Mouse (Mus musculus): ENCODE measurements around the gene Rpn1. TPM values are rescaled to one million over a fixed set of nuclear protein-coding genes. Genes with fewer than 3 reads are reported as not detected.

Rpn1 gene
- polyA plus RNA-seq, 1 experiment from 2014 or later, result 238 TPM

DNA sequence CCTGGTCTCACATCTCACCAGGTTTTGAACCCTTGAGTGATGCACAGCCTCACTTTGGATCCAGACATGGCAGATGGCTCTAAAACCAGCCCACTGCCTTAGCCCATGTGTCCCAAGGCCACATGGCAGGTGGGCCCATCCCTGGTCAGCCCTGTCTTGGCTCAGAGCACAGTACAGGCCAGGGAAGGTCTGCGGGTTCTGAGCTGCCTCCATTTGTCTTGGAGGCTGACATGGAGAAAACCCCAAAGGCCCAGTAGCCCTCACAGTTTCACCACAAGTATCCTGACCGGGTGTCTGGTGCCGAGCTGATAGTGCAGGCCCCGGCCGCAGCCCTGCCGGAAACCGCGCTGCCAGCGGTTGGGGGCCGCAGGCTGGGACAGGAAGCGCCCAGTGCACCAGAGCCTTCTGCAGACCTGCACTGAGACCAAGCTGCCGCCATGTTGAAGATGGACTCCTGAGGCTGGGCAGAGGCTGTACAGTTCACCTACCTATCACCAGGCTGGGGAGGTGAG, 22.4 kb downstream of the Rpn1 start:
- Histone ChIP-seq H3K27me3 (peaks cover 3% of the 10 kb centered on the region; the same call in 1 of the 2 replicates), H3K36me3 (replicated peaks) (peaks cover 30% of the 10 kb centered on the region), H3K9me3 (no peaks in the 10 kb centered on the region), H3K27ac (0 out of 2 replicates have a peak overlapping the region, but pooled peaks have one; percentile 43), H3K4me3 (replicated peaks) (peak overlapping the region; percentile 10; the same call in 1 of the 2 replicates), H3K4me2 (peak overlapping the region; percentile 38), H3K4me1 (peaks cover 10% of the 10 kb centered on the region), H3K9ac (0 out of 2 replicates have a peak overlapping the region, but pooled peaks have one; percentile 13)
- 95% methylated on average over 12 of the region's 12 CpGs for WGBS
- ATAC-seq (ENCODE audit: low FRiP score), result peak; percentile 54

GRCm38 (mm10) chr6:88107661-88108535, 23.6 kb downstream of the Rpn1 start:
- Histone ChIP-seq H3K9me3 (no peaks in the 10 kb centered on the region), H3K4me1 (peaks cover 10% of the 10 kb centered on the region), H3K27me3 (peaks cover 3% of the 10 kb centered on the region; the same call in 1 of the 2 replicates), H3K4me2 (no peak overlapping the region), H3K27ac (no peak overlapping the region), H3K9ac (no peak overlapping the region), H3K36me3 (replicated peaks) (peaks cover 18% of the 10 kb centered on the region), H3K4me3 (replicated peaks) (no peak overlapping the region)
- 88% methylated on average over 10 of the region's 10 CpGs for WGBS
- no peak for ATAC-seq (ENCODE audit: low FRiP score)

DNA sequence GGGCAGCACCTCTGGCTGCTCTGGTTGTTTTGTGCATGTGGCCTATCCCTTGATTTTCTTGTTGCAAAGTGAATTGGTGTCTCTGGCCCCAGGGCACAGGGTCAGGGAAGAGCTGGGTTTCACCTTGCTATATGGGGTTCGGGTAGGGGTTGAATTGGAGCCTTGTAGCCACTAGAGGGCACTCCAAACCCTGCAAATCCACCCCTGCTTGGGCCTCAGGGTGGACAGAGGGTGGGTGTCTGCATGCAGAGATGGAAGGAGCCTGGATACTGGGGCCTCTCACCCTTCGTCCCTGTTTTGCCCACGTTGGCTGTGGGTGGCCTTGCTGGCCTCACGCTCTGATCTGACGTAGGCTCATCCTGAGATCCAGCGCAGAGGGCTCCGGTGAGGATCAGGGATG, 28.9 kb downstream of the Rpn1 start:
- 29% methylated on average over 7 of the region's 7 CpGs for WGBS

DNA sequence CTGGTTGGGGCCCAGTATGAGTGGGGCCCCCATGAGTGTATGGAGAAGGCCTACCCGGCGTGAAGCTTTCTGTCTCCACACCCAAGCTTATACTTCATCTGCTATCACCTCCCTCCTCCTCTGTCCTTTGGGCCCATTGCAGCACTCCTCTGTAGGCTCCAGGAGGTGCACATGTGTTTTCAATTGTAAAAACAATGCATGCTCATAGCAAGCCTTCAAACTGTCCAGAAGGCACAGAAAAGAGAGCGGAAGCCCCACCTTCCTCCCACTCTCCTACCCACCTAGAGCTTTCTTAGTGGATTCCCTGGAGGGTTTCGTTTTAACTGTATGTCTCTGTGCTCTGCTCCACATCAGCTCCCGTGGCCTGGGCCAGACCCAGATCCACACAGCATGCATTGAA, 30.1 kb downstream of the Rpn1 start:
- no peak overlapping the region for H3K4me2 ChIP-seq
- ATAC-seq (ENCODE audit: low FRiP score), result no peak
- 88% methylated on average over 5 of the region's 5 CpGs for WGBS
- no peaks in the 10 kb centered on the region for H3K36me3 ChIP-seq (replicated peaks)
- H3K27ac ChIP-seq, result no peak overlapping the region
- peaks cover 3% of the 10 kb centered on the region; the same call in 1 of the 2 replicates for H3K27me3 ChIP-seq
- H3K9me3 ChIP-seq, result no peaks in the 10 kb centered on the region
- no peak overlapping the region for H3K4me3 ChIP-seq (replicated peaks)
- H3K4me1 ChIP-seq, result peaks cover 7% of the 10 kb centered on the region
- H3K9ac ChIP-seq, result peak overlapping the region; percentile 17; the same call in 1 of the 2 replicates

More for the DNA sequence above, 28.9 kb downstream of the Rpn1 start:
- 0 out of 2 replicates have a peak overlapping the region, but pooled peaks have one; percentile 17 for H3K9ac ChIP-seq
- no peaks in the 10 kb centered on the region for H3K9me3 ChIP-seq
- no peak overlapping the region for H3K4me2 ChIP-seq
- H3K4me1 ChIP-seq, result peaks cover 7% of the 10 kb centered on the region
- peak; percentile 72; the same call in 1 of the 2 replicates for ATAC-seq (ENCODE audit: low FRiP score)
- H3K27me3 ChIP-seq, result peaks cover 3% of the 10 kb centered on the region; the same call in 1 of the 2 replicates
- H3K4me3 ChIP-seq (replicated peaks), result no peak overlapping the region
- no peak overlapping the region for H3K27ac ChIP-seq
- H3K36me3 ChIP-seq (replicated peaks), result no peaks in the 10 kb centered on the region

GRCm38 (mm10) chr6:88116347-88117183, 32.3 kb downstream of the Rpn1 start:
- Histone ChIP-seq H3K4me1 (peaks cover 7% of the 10 kb centered on the region), H3K36me3 (replicated peaks) (no peaks in the 10 kb centered on the region), H3K27me3 (no peaks in the 10 kb centered on the region), H3K4me2 (no peak overlapping the region), H3K4me3 (replicated peaks) (no peak overlapping the region), H3K9me3 (no peaks in the 10 kb centered on the region), H3K9ac (no peak overlapping the region), H3K27ac (no peak overlapping the region)
- no peak for ATAC-seq (ENCODE audit: low FRiP score)
- WGBS, result 85% methylated on average over 21 of the region's 21 CpGs

- ATAC-seq (ENCODE audit: low FRiP score), result no peak
- Histone ChIP-seq H3K27me3 (no peaks in the 10 kb centered on the region), H3K27ac (no peak overlapping the region), H3K36me3 (replicated peaks) (no peaks in the 10 kb centered on the region), H3K4me3 (replicated peaks) (no peak overlapping the region), H3K9me3 (no peaks in the 10 kb centered on the region), H3K9ac (no peak overlapping the region), H3K4me1 (peaks cover 7% of the 10 kb centered on the region), H3K4me2 (no peak overlapping the region)
- WGBS, result 89% methylated on average over 10 of the region's 10 CpGs
Observed at GRCm38 (mm10) chr6:88117184-88117575, 32.9 kb downstream of the Rpn1 start.

DNA sequence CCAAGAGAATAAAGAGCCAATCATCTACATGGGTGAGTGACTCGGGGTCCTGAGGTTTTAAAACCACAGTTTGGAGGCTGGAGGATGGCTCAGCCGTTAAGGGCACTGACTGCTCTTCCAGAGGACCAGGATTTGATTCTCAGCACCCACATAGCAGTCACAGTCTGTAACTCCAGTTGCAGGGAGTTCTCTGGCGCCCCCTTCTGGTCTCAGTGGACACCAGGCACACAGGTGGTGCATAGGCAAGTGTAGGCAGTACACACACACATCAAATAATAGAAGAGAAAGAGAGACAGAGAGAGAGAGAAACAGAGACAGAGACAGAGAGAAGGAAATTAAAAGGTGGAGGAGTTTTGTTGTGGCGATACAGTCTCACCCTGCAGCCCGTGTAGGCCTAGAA, 35.0 kb downstream of the Rpn1 start:
- H3K27ac ChIP-seq, result no peak overlapping the region
- no peaks in the 10 kb centered on the region for H3K9me3 ChIP-seq
- no peaks in the 10 kb centered on the region for H3K36me3 ChIP-seq (replicated peaks)
- no peak overlapping the region for H3K4me2 ChIP-seq
- peaks cover 9% of the 10 kb centered on the region for H3K4me1 ChIP-seq
- 73% methylated on average over 5 of the region's 5 CpGs for WGBS
- H3K9ac ChIP-seq, result no peak overlapping the region
- H3K27me3 ChIP-seq, result no peaks in the 10 kb centered on the region
- H3K4me3 ChIP-seq (replicated peaks), result no peak overlapping the region
- no peak for ATAC-seq (ENCODE audit: low FRiP score)

- no peaks in the 10 kb centered on the region for H3K36me3 ChIP-seq (replicated peaks)
- no peak overlapping the region for H3K9ac ChIP-seq
- H3K27ac ChIP-seq, result no peak overlapping the region
- H3K27me3 ChIP-seq, result no peaks in the 10 kb centered on the region
- H3K9me3 ChIP-seq, result no peaks in the 10 kb centered on the region
- ATAC-seq (ENCODE audit: low FRiP score), result no peak
- peaks cover 10% of the 10 kb centered on the region for H3K4me1 ChIP-seq
- no peak overlapping the region for H3K4me3 ChIP-seq (replicated peaks)
- no peak overlapping the region for H3K4me2 ChIP-seq
- 93% methylated on average over 7 of the region's 7 CpGs for WGBS
Observed at GRCm38 (mm10) chr6:88120813-88121212, 36.5 kb downstream of the Rpn1 start.

- no peak overlapping the region for H3K4me2 ChIP-seq
- ATAC-seq (ENCODE audit: low FRiP score), result no peak
- no peaks in the 10 kb centered on the region for H3K27me3 ChIP-seq
- peaks cover 10% of the 10 kb centered on the region for H3K4me1 ChIP-seq
- no peaks in the 10 kb centered on the region for H3K36me3 ChIP-seq (replicated peaks)
- H3K9me3 ChIP-seq, result no peaks in the 10 kb centered on the region
- 90% methylated on average over 2 of the region's 2 CpGs for WGBS
- H3K27ac ChIP-seq, result no peak overlapping the region
- no peak overlapping the region for H3K4me3 ChIP-seq (replicated peaks)
- no peak overlapping the region for H3K9ac ChIP-seq
Observed at GRCm38 (mm10) chr6:88121781-88122180, 37.5 kb downstream of the Rpn1 start.

GRCm38 (mm10) chr6:88123150-88123857, 39.0 kb downstream of the Rpn1 start:
- Histone ChIP-seq H3K9me3 (no peaks in the 10 kb centered on the region), H3K27me3 (0 out of 2 replicates have a peak, but pooled peaks cover 3% of the 10 kb centered on the region), H3K27ac (no peak overlapping the region), H3K4me3 (replicated peaks) (no peak overlapping the region), H3K4me2 (peak overlapping the region; percentile 37), H3K4me1 (peaks cover 10% of the 10 kb centered on the region), H3K36me3 (replicated peaks) (no peaks in the 10 kb centered on the region), H3K9ac (no peak overlapping the region)
- 0 out of 2 replicates have a peak, but pooled peaks have one; percentile 14 for ATAC-seq (ENCODE audit: low FRiP score)
- 37% methylated on average over 11 of the region's 11 CpGs for WGBS

DNA sequence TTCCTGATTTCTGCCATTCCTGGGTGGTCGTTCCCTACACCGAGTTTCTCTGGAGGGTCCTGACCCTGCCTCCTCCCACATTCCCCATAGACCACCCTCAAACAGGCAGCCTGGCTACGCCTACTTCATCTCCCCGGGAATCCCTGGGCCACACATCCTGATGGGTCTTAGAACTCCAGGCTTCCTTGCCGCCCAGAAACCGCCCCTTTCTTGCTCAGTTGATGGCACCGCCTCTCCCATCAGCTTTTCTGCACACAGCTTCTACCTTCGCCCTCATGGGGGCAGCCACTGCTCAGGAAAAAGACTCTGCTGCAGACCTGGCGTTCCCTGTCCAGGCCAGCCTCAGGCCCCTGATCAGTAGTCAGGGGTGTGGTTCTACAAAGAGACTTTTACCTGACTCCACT, 39.6 kb downstream of the Rpn1 start:
- H3K27ac ChIP-seq, result no peak overlapping the region
- no peaks in the 10 kb centered on the region for H3K9me3 ChIP-seq
- no peaks in the 10 kb centered on the region for H3K36me3 ChIP-seq (replicated peaks)
- H3K4me3 ChIP-seq (replicated peaks), result no peak overlapping the region
- peak overlapping the region; percentile 37 for H3K4me2 ChIP-seq
- H3K4me1 ChIP-seq, result peaks cover 10% of the 10 kb centered on the region
- no peak overlapping the region for H3K9ac ChIP-seq
- 0 out of 2 replicates have a peak, but pooled peaks cover 3% of the 10 kb centered on the region for H3K27me3 ChIP-seq
- 3% methylated on average over 9 of the region's 9 CpGs for WGBS
- ATAC-seq (ENCODE audit: low FRiP score), result peak; percentile 68; the same call in 1 of the 2 replicates
